Mouse (Mus musculus) spleen, adult 18-20 months (tissue): ENCODE results near the gene 2010300C02Rik.
"Not testable (repeated sequence)": the region's sequence is repeated elsewhere in the genome, so short reads cannot be mapped to it uniquely, and the experiment has no call there.

ENCODE experiments used
- DNase-seq, 2 experiments: peaks; one replicate each; pipeline ENCODE4 v3.0.0; 2022; ENCODE audit warnings: mixed read lengths in 2 of 2

Gene 2010300C02Rik

GRCm38 (mm10) chr1:37719761-37720640 is at the start of gene 2010300C02Rik:
2010300C02Rik (minus strand) TSS chr1:37720085.
- DNase-seq = peak in 1 of 2 experiments; percentile 19

DNA sequence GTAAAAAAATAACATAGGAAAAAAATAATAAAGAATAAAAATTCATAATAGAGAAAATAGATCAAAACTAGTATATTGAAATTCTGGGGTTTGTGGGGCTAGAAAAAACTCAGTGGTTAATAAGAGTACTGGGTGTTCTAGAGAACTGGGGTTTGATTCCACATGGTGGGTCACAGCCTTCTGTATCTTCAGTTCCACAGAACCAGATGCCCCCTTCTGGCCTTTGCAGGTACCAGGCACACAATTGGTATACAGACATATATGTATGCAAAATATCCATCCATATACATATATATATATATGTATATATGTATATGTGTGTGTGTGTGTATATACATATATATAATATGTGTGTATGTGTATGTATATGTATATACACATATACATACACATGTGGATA is 39.5 kb upstream of the 2010300C02Rik start:
- no peak for DNase-seq

- no peak for DNase-seq
These were observed 24.9 kb upstream of the 2010300C02Rik start for GRCm38 (mm10) chr1:37744650-37745259.

GRCm38 (mm10) chr1:37742602-37743270 is 22.9 kb upstream of the 2010300C02Rik start:
- no peak for DNase-seq

GRCm38 (mm10) chr1:37742126-37742525 is 22.2 kb upstream of the 2010300C02Rik start:
- DNase-seq = no peak

- no peak for DNase-seq
These were observed 20.4 kb upstream of the 2010300C02Rik start for GRCm38 (mm10) chr1:37740161-37740802.

DNA sequence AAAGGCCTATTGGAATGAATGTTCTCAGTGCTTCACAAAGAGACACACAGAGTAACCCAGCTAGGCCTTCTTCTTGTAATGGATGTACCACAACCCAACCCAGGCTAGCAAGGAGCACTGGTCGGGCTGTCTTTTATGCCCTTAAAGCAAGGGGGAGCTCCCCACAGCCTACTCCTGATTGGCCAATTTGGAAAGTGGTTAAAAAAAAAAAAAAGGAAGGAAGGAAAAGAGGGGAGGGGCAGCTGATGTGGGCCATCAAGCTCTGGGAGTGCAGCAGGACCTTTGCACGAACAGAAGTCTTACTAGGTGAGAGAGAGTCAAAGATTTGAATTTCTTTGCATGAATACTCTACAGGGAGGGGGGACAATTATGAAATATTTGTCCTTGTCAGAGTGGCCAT is 19.0 kb upstream of the 2010300C02Rik start:
- no peak for DNase-seq

GRCm38 (mm10) chr1:37737045-37737444 is 17.2 kb upstream of the 2010300C02Rik start:
- DNase-seq = no peak

- DNase-seq = no peak
These were observed 16.0 kb upstream of the 2010300C02Rik start for GRCm38 (mm10) chr1:37735932-37736331.

DNA sequence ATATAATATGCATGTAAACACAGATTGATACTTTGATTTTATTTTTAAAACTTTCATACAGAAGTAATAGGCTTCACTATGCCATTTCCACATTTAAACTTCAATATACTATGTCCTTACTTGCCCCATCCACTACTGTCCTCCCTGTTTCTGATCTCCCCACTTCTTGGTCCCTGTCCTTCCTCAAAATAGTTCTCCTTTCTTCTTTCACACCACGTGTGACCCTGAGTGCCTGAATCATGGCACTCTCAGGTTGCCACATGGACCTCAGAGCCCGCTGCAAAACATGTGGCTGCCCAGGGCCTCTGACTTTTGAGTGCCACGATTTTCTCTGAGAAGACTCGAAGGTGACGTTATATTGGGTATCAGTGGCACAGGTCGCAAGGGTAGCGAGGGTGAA is 15.0 kb upstream of the 2010300C02Rik start:
- DNase-seq = no peak

GRCm38 (mm10) chr1:37729353-37729752 is 9.5 kb upstream of the 2010300C02Rik start:
- no peak for DNase-seq

- DNase-seq = no peak
These were observed 8.2 kb upstream of the 2010300C02Rik start for GRCm38 (mm10) chr1:37728053-37728452.

GRCm38 (mm10) chr1:37727186-37727585 is 7.3 kb upstream of the 2010300C02Rik start:
- DNase-seq = no peak

DNA sequence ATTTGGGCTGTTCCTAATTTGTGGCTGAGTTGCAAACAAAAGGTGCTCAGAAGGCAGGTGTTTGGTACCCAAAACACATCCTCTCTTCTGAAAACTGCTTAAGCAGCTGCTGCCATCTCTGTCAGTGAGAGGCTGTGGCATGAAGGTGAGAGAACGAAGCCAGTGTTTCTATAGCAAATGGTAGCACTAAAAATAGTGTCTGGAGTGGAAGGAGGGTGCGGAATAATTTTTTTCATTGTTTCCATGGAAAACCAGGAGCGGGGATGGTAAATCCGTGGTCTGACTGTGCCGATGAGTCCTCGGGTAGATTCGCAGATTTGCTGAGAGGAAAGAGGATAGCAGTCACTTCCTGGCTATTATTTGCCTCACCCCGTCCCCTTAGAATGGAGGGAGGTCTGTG is 6.5 kb upstream of the 2010300C02Rik start:
- DNase-seq = no peak

DNA sequence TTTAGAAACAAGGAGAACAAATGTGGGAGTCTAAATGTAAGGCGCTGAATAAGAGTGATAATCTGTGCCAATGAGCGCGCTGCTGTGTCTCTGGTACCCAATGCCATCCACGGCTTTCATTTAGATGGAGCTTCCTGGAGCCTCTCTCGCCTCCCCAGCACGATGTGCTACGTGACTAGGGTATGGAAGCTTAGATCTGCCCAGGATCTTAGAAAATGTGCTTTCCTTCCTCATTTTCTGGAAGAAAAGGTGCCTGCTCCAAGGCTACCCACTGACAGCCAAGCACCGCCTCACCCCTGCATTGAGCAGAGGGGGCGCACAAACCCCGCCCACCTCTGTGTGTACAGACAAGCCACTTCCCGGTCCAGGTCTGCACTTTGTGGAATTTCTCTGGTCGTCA is 6.0 kb upstream of the 2010300C02Rik start:
- DNase-seq = no peak

GRCm38 (mm10) chr1:37721092-37721491 is 1.2 kb upstream of the 2010300C02Rik start:
- no peak for DNase-seq

DNA sequence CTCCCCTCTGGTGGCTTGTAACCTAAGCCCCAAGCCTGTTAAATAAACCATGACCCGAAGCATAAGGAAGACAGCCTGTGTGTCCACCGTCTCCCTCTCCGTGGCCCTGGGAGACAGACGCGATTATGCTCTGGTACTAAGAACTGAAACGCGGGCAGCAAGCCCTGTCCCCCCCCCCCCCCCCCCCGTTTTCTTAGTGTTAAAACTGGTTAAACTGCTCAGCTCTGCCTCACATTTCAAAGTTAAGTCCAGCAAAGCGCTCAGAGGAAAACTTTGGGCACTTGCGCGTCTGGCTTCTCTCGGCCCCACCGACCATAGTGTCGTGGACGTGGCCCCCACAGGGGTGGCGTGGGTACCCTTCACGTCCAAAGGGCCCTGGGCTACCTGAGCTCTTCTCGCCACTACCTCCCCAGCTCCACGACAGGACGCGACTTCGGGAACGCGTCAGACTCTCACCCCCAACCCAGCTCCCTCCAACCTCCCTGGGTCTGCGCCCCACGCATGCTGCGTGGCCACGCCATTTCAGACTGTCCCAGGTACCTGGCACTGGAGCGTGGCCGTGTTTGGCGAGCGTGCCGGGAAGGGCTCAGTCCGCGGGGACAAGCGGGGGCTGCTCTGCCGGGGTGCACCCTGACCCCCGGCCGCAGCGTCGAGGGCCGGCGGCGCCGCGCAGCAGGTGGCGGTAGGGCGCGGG is 708 bp downstream of the 2010300C02Rik start:
- DNase-seq = no peak

- DNase-seq = no peak
These were observed 1.4 kb downstream of the 2010300C02Rik start for GRCm38 (mm10) chr1:37718516-37718915.

GRCm38 (mm10) chr1:37717415-37718195 is 2.3 kb downstream of the 2010300C02Rik start:
- no peak for DNase-seq

DNA sequence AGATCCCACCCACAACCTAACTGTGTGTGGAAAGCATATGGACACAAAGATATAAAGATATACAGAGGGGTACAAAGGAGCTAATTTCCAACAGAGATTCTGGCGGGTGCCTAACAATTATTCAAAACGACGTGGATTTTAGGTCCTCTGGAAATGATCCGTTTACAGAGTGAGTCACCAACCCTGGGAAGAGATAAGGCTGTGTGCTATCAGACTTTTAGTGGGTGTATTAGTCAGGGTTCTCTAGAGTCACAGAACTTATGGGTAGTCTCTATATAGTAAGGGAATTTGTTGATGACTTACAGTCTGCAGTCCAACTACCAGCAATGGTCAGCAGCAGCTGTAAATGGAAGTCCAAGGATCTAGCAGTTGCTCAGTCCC is 7.5 kb downstream of the 2010300C02Rik start:
- DNase-seq = not testable (repeated sequence)

- DNase-seq = no peak
These were observed 8.1 kb downstream of the 2010300C02Rik start for GRCm38 (mm10) chr1:37711596-37712356.
